Mouse (Mus musculus): ENCODE results near the gene Usp39.

DNA sequence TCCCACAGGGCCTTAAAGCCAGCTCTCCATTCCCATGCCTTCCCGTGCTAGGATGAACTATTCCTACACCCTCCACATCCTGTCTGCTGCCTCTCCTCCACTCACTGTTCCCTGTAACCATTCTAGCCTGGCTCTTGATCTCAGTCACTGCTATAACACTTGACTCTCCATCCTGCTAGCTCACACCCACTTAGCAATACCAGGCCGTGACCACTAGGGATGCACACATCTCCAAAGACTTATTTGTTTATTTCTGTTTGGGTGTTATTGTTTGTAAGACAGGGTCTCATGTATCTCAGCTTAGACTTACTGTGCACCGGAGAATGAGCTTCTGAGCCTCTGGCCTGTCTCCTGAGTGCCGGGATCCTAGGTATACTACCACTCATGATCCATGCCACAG is 24.6 kb upstream of the Usp39 start:
- TF ChIP-seq MYOG (IDR thresholded peaks at IDR 0.05; ENCODE audit: control insufficient read depth in 1 of 3, insufficient read depth in 1 of 3, insufficient read length in 2 of 3, low read depth in 2 of 3) (no peak), POLR2A (IDR thresholded peaks at IDR 0.05; ENCODE audit: insufficient read length, low read depth) (no peak), USF1 (IDR thresholded peaks at IDR 0.05; ENCODE audit: low read depth) (no peak), TCF12 (IDR thresholded peaks at IDR 0.05; ENCODE audit: insufficient read depth, poor library complexity, severe bottlenecking) (no peak), E2F4 (IDR thresholded peaks at IDR 0.05; ENCODE audit: insufficient read depth) (no peak), CEBPB (IDR thresholded peaks at IDR 0.05; ENCODE audit: insufficient read depth, poor library complexity, severe bottlenecking) (no peak), MAX (IDR thresholded peaks at IDR 0.05; ENCODE audit: low read depth) (no peak)
